Mouse (Mus musculus) adrenal gland (tissue): ENCODE results near the gene Dnajc1.

Experiments used
- intact Hi-C: fragments of 180-260 bp; cut with DNase I; formaldehyde crosslinking; loops from one replicate; pipeline ENCODE4 v1.15.1; 2025

Gene Dnajc1

GRCm38 (mm10) chr2:18307440-18308305, 85.0 kb downstream of the Dnajc1 start:
- intact Hi-C loops, result no loop called here

DNA sequence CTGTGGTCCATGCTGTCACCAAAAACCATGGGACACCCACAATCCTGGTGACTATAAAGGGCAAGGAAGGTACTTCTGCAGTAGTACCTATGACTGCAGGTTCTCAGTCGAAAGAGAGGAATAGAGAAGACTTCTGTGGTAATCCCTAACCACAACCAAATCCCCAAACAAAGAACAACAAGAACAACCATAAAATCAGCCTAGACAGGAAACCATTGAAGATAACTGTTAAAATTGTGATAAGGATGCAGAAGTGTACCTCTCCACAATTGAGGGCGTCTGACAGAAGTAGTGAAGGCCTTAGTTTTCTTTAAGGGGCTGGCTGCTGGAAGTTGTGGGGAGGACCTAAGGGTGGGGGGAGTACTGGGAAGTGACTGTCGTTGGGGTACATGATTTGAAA, 91.7 kb downstream of the Dnajc1 start:
- intact Hi-C loops, result no loop called here

GRCm38 (mm10) chr2:18285175-18285574, 107.5 kb downstream of the Dnajc1 start:
- intact Hi-C loops, result no loop called here

- intact Hi-C loops, result no loop called here
These were observed 126.9 kb downstream of the Dnajc1 start for GRCm38 (mm10) chr2:18265736-18266135.

- intact Hi-C loops, result no loop called here
These were observed 128.1 kb downstream of the Dnajc1 start for GRCm38 (mm10) chr2:18264579-18264978.

DNA sequence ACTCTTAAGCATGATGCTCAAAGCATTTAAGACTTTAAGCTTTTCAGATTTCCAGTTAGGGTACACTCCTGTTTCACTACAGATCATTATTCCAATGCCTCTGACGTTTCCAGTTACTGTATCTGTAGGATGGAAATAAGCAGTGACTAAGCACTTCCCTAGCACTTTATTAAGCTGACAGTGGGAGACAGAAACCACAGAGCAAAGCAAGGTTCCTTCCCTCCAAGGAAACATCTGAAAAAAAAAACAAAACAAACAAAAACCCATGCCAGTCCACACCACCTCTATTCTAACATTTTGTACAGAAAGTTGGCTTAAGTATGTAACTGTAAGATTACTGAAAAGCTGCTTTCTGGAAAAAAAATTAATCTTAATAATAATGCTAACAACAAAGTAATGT, 130.3 kb downstream of the Dnajc1 start:
- intact Hi-C loops, result no loop called here

GRCm38 (mm10) chr2:18249224-18249623, 143.4 kb downstream of the Dnajc1 start:
- intact Hi-C loops, result no loop called here

- intact Hi-C loops, result no loop called here
These were observed 157.1 kb downstream of the Dnajc1 start for GRCm38 (mm10) chr2:18235524-18235923.

- intact Hi-C loops, result no loop called here
These were observed 159.6 kb downstream of the Dnajc1 start for GRCm38 (mm10) chr2:18232883-18233567.

GRCm38 (mm10) chr2:18231143-18231542, 161.5 kb downstream of the Dnajc1 start:
- intact Hi-C loops, result no loop called here

GRCm38 (mm10) chr2:18229279-18229678, 163.4 kb downstream of the Dnajc1 start:
- intact Hi-C loops, result no loop called here

GRCm38 (mm10) chr2:18228486-18229062, 164.1 kb downstream of the Dnajc1 start:
- intact Hi-C loops, result no loop called here

DNA sequence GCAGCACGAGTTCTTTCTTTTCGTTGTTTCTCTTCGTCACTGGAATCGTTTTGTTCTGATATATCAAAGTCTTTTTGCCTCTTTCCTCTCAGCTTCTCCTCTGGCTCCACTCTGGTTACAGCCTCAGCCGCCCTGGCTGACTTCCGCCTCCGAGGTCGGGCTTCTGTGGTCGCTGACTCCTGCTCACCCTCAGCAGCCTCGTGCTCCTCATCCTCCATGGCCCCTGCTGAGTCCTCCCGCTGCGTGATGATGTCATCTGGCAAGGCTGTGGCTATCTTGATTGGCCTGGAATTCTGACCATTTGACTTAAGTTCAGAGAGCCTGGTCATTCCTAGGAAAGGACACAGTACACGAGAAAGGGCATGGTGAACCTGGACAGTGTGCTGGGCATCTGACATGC, 173.1 kb downstream of the Dnajc1 start:
- intact Hi-C loops, result no loop called here

DNA sequence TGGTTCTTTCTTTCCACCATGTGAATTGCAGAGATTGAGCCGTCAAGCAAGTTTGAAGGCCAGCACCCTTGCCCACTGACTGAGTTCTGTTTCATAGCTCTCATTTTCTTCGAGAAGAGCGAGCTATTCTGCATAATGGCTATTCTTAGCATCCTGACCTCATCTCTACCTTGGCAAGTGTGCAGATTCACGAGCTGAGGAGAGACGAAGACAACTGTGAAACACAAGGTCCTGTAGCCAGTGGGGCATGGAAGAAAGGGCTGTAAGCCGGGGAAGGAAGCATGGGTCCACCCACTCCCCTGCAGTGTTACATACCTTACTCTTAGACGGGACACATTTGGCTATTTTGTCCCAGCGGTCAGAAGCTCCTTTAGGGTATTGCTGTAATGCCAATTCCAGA, 173.5 kb downstream of the Dnajc1 start:
- intact Hi-C loops, result no loop called here

DNA sequence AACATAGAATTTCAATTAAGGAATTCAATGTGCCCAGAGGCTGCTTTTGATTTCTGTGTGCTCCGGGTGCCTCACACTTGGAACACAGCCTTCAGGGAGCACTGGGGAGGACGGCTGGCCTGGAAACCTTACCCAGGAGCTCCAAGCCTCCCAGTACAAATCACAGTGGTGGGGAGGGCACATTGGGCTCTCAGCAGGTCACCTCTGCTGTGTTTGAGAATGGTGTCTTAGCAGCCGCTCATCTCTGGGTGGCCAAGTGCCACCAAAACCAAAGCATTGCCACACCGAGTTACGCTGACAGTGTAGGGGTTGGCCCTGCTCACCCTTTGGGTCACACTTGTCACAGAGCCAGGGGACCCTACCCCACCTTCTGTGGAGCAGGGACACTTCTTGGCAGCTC, 174.1 kb downstream of the Dnajc1 start:
- intact Hi-C loops, result no loop called here

DNA sequence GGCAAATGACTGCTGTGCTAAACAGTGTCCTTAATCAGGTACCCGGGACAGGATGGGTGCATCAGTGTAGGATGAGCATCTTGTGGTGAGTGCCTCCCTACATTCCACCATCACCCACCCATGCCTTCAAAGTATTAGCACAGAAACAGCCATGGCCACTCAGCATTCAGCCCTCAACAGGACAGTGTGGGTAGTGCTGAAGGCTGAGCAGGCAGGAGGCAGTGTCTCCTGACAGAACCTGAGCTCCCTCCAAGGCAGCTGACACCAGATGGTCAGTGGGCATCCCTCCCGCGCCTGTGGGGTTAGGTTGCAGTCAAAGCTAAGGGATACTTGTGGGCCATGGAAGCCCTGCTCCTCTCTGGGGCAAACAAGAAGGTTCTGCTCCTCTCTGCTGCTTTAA, 174.8 kb downstream of the Dnajc1 start:
- intact Hi-C loops, result no loop called here

GRCm38 (mm10) chr2:18214031-18214430, 178.6 kb downstream of the Dnajc1 start:
- intact Hi-C loops, result no loop called here

DNA sequence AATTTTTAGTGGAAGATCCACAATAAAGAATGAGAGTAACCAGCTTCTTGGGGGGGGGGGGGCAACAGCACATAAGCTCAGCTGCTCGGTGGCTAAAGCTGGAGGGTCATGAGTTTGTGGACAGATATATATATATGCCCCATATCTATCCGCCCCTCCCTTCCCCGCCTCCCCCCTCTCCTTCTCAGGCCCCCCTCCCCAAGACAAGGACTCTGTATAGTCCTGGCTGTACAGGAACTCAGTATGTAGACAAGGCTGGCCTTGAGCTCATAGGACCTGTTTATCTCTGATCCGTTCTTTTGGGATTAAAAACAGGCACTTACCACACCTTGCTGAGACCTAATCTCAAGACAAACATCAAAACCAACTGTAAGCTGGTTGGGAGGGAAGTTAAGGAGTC, 182.7 kb downstream of the Dnajc1 start:
- intact Hi-C loops, result loop anchor here (5.0 kb wide), 2 partner anchors 183 to 1067 kb away; no protein-coding TSS in a partner anchor

- intact Hi-C loops, result loop anchor here (5.0 kb wide), 2 partner anchors 182 to 1068 kb away; no protein-coding TSS in a partner anchor
These were observed 183.3 kb downstream of the Dnajc1 start for GRCm38 (mm10) chr2:18209211-18209823.

GRCm38 (mm10) chr2:18208578-18208977, 184.1 kb downstream of the Dnajc1 start:
- intact Hi-C loops, result loop anchor here (5.0 kb wide), 2 partner anchors 181 to 1069 kb away; no protein-coding TSS in a partner anchor

DNA sequence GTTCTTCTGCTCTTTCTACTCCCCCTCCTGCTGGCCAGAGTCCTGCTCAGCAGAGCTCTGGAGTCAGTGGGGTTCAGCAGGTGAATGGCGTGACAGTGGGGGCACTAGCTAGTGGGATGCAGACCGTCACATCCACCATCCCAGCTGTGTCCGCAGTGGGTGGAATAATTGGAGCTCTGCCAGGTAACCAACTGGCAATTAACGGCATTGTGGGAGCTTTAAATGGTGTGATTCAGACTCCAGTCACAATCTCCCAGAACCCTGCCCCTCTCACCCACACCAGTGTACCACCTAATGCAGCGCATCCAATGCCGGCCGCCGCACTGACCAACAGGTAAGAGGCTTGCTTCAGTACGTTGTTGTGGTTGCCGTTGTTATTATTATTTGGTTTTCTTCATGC, 185.8 kb downstream of the Dnajc1 start:
- intact Hi-C loops, result loop anchor here (5.0 kb wide), 2 partner anchors 180 to 1070 kb away; no protein-coding TSS in a partner anchor
